Comparison of ENCODE assay signal across 8 mouse cellular contexts in genomic region chr5:90194831-90195230, GRCm38 (mm10). TPM values are rescaled to one million over a fixed set of nuclear protein-coding genes. Genes with fewer than 3 reads are reported as not detected.
DNase-seq lines count a peak whose midpoint lies in the region; ATAC-seq and TF ChIP-seq lines count a peak whose summit lies in the region.

No protein-coding gene starts in this region.

- H3K27ac ChIP-seq in heart, adult 2 months, result no peak overlapping the region
- no peak overlapping the region for H3K27ac ChIP-seq in heart, embryonic 10.5 days
- H3K27ac ChIP-seq in embryonic facial prominence, embryonic 11.5 days (replicated peaks; ENCODE audit: low read depth, low read length), result no peak overlapping the region
- H3K27ac ChIP-seq in hindbrain, embryonic 11.5 days (ENCODE audit: low read depth, low read length), result no peak overlapping the region
- no peak overlapping the region for H3K27ac ChIP-seq in midbrain, embryonic 12.5 days (replicated peaks)

- H3K4me3 ChIP-seq in heart, adult 2 months, result no peak overlapping the region
- H3K4me3 ChIP-seq in heart, embryonic 10.5 days, result no peak overlapping the region
- H3K4me3 ChIP-seq in embryonic facial prominence, embryonic 11.5 days (ENCODE audit: low read depth, low read length), result no peak overlapping the region
- H3K4me3 ChIP-seq in hindbrain, embryonic 11.5 days (ENCODE audit: low read depth, low read length), result no peak overlapping the region
- no peak overlapping the region for H3K4me3 ChIP-seq in midbrain, embryonic 12.5 days

- H3K4me1 ChIP-seq in heart, adult 2 months (ENCODE audit: control insufficient read depth, insufficient read depth, low read length), result no peaks in the 10 kb centered on the region
- H3K4me1 ChIP-seq in heart, embryonic 10.5 days, result no peaks in the 10 kb centered on the region
- no peaks in the 10 kb centered on the region for H3K4me1 ChIP-seq in embryonic facial prominence, embryonic 11.5 days (ENCODE audit: control insufficient read depth, insufficient read depth, low read length)
- no peaks in the 10 kb centered on the region for H3K4me1 ChIP-seq in hindbrain, embryonic 11.5 days (replicated peaks; ENCODE audit: control insufficient read depth, insufficient read depth, low read length)
- no peaks in the 10 kb centered on the region for H3K4me1 ChIP-seq in midbrain, embryonic 12.5 days

- DNase-seq in heart, adult 2 months, result peak; percentile 37 to 58
- DNase-seq in heart, embryonic 10.5 days (ENCODE audit: low spot score), result no peak
- peak; percentile 45 for DNase-seq in adrenal gland, adult 2 months
- DNase-seq in embryonic facial prominence, embryonic 11.5 days (ENCODE audit: low spot score), result peak; percentile 88
- DNase-seq in hindbrain, embryonic 11.5 days (ENCODE audit: low spot score), result peak; percentile 79
- peak; percentile 19 for DNase-seq in left cerebral cortex, adult 11 months (ENCODE audit: low spot score)
- peak; percentile 17 for DNase-seq in thymus, postnatal 14 days

- H3K36me3 ChIP-seq in heart, adult 2 months (ENCODE audit: control insufficient read depth, insufficient read depth, low read length), result no peaks in the 10 kb centered on the region
- no peaks in the 10 kb centered on the region for H3K36me3 ChIP-seq in heart, embryonic 10.5 days
- no peaks in the 10 kb centered on the region for H3K36me3 ChIP-seq in embryonic facial prominence, embryonic 11.5 days (replicated peaks; ENCODE audit: control insufficient read depth, insufficient read depth, low read depth, low read length)
- no peaks in the 10 kb centered on the region for H3K36me3 ChIP-seq in hindbrain, embryonic 11.5 days (ENCODE audit: control insufficient read depth, insufficient read depth, low read length)
- H3K36me3 ChIP-seq in midbrain, embryonic 12.5 days, result no peaks in the 10 kb centered on the region

- intact Hi-C loops in heart, adult 2 months (cut with DNase I), result loop anchor here (1.0 to 10.0 kb wide), 3 partner anchors 90 to 358 kb away; no protein-coding TSS in a partner anchor

- no peaks in the 10 kb centered on the region for H3K79me2 ChIP-seq in heart, adult 2 months (replicated peaks; ENCODE audit: control insufficient read depth, insufficient read depth, low read length)

- no peak overlapping the region for H3K9ac ChIP-seq in heart, adult 2 months (ENCODE audit: low read depth, low read length)
- H3K9ac ChIP-seq in embryonic facial prominence, embryonic 11.5 days (replicated peaks; ENCODE audit: low read length), result no peak overlapping the region
- H3K9ac ChIP-seq in hindbrain, embryonic 11.5 days (ENCODE audit: low read depth, low read length), result no peak overlapping the region
- H3K9ac ChIP-seq in midbrain, embryonic 12.5 days (replicated peaks), result no peak overlapping the region

- 16% methylated on average over 6 of the region's 6 CpGs for WGBS in heart, adult 2 months
- 22% methylated on average over 6 of the region's 6 CpGs for WGBS in heart, embryonic 10.5 days
- 26% methylated on average over 6 of the region's 6 CpGs for WGBS in embryonic facial prominence, embryonic 11.5 days
- 37% methylated on average over 6 of the region's 6 CpGs for WGBS in hindbrain, embryonic 11.5 days
- WGBS in midbrain, embryonic 12.5 days, result 30% methylated on average over 6 of the region's 6 CpGs

- H3K27me3 ChIP-seq in heart, adult 2 months (ENCODE audit: control insufficient read depth, insufficient read depth, low read length), result no peaks in the 10 kb centered on the region
- H3K27me3 ChIP-seq in heart, embryonic 10.5 days (ENCODE audit: insufficient read depth, poor library complexity, severe bottlenecking), result no peaks in the 10 kb centered on the region
- H3K27me3 ChIP-seq in embryonic facial prominence, embryonic 11.5 days (ENCODE audit: control insufficient read depth, insufficient read depth, low read length), result no peaks in the 10 kb centered on the region
- H3K27me3 ChIP-seq in hindbrain, embryonic 11.5 days (ENCODE audit: control insufficient read depth, insufficient read depth, low read length), result no peaks in the 10 kb centered on the region
- no peaks in the 10 kb centered on the region for H3K27me3 ChIP-seq in midbrain, embryonic 12.5 days

- TF ChIP-seq POLR2A in heart, adult 2 months (IDR thresholded peaks at IDR 0.05; ENCODE audit: insufficient read depth, low read depth, low read length), result no peak

- no peak overlapping the region for H3K4me2 ChIP-seq in embryonic facial prominence, embryonic 11.5 days (ENCODE audit: low read depth, low read length)
- H3K4me2 ChIP-seq in hindbrain, embryonic 11.5 days (replicated peaks; ENCODE audit: low read depth, low read length), result no peak overlapping the region
- no peak overlapping the region for H3K4me2 ChIP-seq in midbrain, embryonic 12.5 days (replicated peaks)

- H3K9me3 ChIP-seq in heart, embryonic 10.5 days, result no peaks in the 10 kb centered on the region
- H3K9me3 ChIP-seq in embryonic facial prominence, embryonic 11.5 days (replicated peaks; ENCODE audit: control insufficient read depth, low read length), result no peaks in the 10 kb centered on the region
- no peaks in the 10 kb centered on the region for H3K9me3 ChIP-seq in hindbrain, embryonic 11.5 days (ENCODE audit: control insufficient read depth, low read length)
- no peaks in the 10 kb centered on the region for H3K9me3 ChIP-seq in midbrain, embryonic 12.5 days

- ATAC-seq in embryonic facial prominence, embryonic 11.5 days (replicated peaks; ENCODE audit: insufficient number of reproducible peaks, low FRiP score, low TSS enrichment, low read depth), result no peak
- ATAC-seq in hindbrain, embryonic 11.5 days (ENCODE audit: low FRiP score), result peak; percentile 54; the same call in 1 of the 2 replicates
- peak; percentile 60; the same call in 1 of the 2 replicates for ATAC-seq in midbrain, embryonic 12.5 days (ENCODE audit: low FRiP score, low read depth)

- TF ChIP-seq CTCF in heart, adult 2 months (IDR thresholded peaks at IDR 0.05), result peak; percentile 78

- TF ChIP-seq EP300 in heart, adult 2 months (IDR thresholded peaks at IDR 0.05; ENCODE audit: insufficient read depth, low read depth, low read length), result 0 out of 2 replicates have a peak, but pooled peaks have one; percentile 52

RNA-seq across cellular contexts. Expression of gene Cox18, which starts 29.0 kb away (rescaled TPM):
- total RNA-seq in heart, adult 2 months (2021), result 10 to 100 TPM in 1 of 2 experiments, 1 to 10 TPM in 1; 9.3 to 12.6 TPM
- polyA plus RNA-seq in heart, adult 2 months (2012; rRNA removed), result 16.1 and 18.9 TPM in 2 replicates
- 38.2 and 39.4 TPM in 2 replicates for polyA plus RNA-seq in heart, embryonic 10.5 days (2016; fragmentation: Nextera tagmentation; extraction: Ambion mirVana)
- total RNA-seq in adrenal gland, adult 2 months (2021), result 10 to 100 TPM; 24.3 to 59.9 TPM
- 127 and 166 TPM in 2 replicates for polyA plus RNA-seq in adrenal gland, adult 2 months (2012; rRNA removed)
- 29.0 and 31.4 TPM in 2 replicates for polyA plus RNA-seq in embryonic facial prominence, embryonic 11.5 days (2014; fragmentation: Nextera tagmentation; extraction: Ambion mirVana)
- polyA plus RNA-seq in hindbrain, embryonic 11.5 days (2014; fragmentation: Nextera tagmentation; extraction: Ambion mirVana), result 27.1 and 31.6 TPM in 2 replicates
- polyA plus RNA-seq in midbrain, embryonic 12.5 days (2016; fragmentation: Nextera tagmentation; extraction: Ambion mirVana), result 24.9 and 29.6 TPM in 2 replicates
